Mouse (Mus musculus) intestine, embryonic 14.5 days (tissue): ENCODE results near the gene Glrp1. TPM values are rescaled to one million over a fixed set of nuclear protein-coding genes. Genes with fewer than 3 reads are reported as not detected.
A peak's percentile ranks its signal among the peaks of the same experiment; 100 is the strongest.

Experiments used
- ATAC-seq: fragments of 200-750 bp; cut with Nextera tagmentation; replicated peaks from 2 replicates; pipeline ENCODE4 v1.8.0; 2017; ENCODE audit warnings: low read depth, moderate number of reproducible peaks, moderate TSS enrichment, moderate library complexity; ENCODE audit not compliant: low FRiP score, low TSS enrichment
- DNase-seq: peaks from one replicate; pipeline ENCODE4 v3.0.0-alpha.2; 2018; ENCODE audit warnings: low spot score
- H3K27ac ChIP-seq: fragments of 300-500 bp; sonication (generic); 2 replicates; pipeline ENCODE4 v1.5.1; 2014; ENCODE audit warnings: low read depth, mild to moderate bottlenecking, control low read depth
- H3K27me3 ChIP-seq: fragments of 300-500 bp; sonication (generic); replicated peaks from 2 replicates; pipeline ENCODE4 v1.6.1; 2014; ENCODE audit warnings: low read length, control low read depth; ENCODE audit not compliant: control insufficient read depth, insufficient read depth
- H3K36me3 ChIP-seq: fragments of 300-500 bp; sonication (generic); 2 replicates; pipeline ENCODE4 v1.6.1; 2014; ENCODE audit warnings: low read length, control low read depth; ENCODE audit not compliant: control insufficient read depth, insufficient read depth
- H3K4me1 ChIP-seq: fragments of 300-500 bp; sonication (generic); replicated peaks from 2 replicates; pipeline ENCODE4 v1.6.1; 2014; ENCODE audit warnings: low read length, control low read depth, mixed read lengths; ENCODE audit not compliant: control insufficient read depth, insufficient read depth
- H3K4me2 ChIP-seq: fragments of 300-500 bp; sonication (generic); 2 replicates; pipeline ENCODE4 v1.6.1; 2014; ENCODE audit warnings: low read length
- H3K4me3 ChIP-seq: fragments of 300-500 bp; sonication (generic); 2 replicates; pipeline ENCODE4 v1.5.1; 2014; ENCODE audit warnings: low read depth, low read length, control low read depth, mixed read lengths
- H3K9ac ChIP-seq: fragments of 300-500 bp; sonication (generic); 2 replicates; pipeline ENCODE4 v1.6.1; 2014; ENCODE audit warnings: mild to moderate bottlenecking, low read length
- H3K9me3 ChIP-seq: fragments of 300-500 bp; sonication (generic); 2 replicates; pipeline ENCODE4 v1.6.1; 2016; ENCODE audit warnings: low read length, control low read depth; ENCODE audit not compliant: control insufficient read depth
- WGBS: fragments of 180-500 bp; shearing (Covaris S2); extraction: QIAGEN DNeasy Blood & Tissue Kit; methylation state at CpG from one replicate; pipeline ENCODE4 v1.1.7; 2014; 5-methylcytosine and 5-hydroxymethylcytosine counted together
- polyA plus RNA-seq: library from polyadenylated mRNA; unstranded; fragments of >200 nt; fragmentation: Nextera tagmentation; extraction: Ambion mirVana; gene quantifications from 2 replicates; pipeline ENCODE4 v1.2.1, GENCODE M21; 2014

Glrp1 gene
- polyA plus RNA-seq, 1 experiment from 2014 or later: not detected

DNA sequence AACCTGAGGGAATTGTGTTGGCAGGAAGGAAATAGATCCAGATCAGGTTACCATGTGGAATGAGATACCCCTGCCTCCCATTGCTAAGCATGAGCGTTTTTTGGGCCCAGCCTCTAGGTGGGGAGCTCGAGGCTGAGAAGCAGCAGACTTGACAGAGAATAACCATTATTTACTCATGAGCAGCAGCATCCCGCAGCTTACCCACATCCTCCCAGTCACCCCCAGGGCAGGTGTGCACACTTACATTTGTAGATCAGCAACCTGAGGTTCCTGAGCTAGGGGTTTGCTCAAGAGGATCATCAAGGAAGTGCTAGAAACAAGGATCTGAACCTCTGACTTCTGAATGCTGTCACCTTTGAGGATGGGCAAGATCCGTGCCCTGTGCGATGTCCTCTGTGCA, 3.5 kb downstream of the Glrp1 start:
- WGBS: 78% methylated on average over 5 of the region's 5 CpGs
- no peak overlapping the region for H3K4me2 ChIP-seq
- H3K36me3 ChIP-seq: no peaks in the 10 kb centered on the region
- no peaks in the 10 kb centered on the region for H3K27me3 ChIP-seq
- no peak overlapping the region for H3K9ac ChIP-seq
- no peaks in the 10 kb centered on the region for H3K9me3 ChIP-seq
- peaks cover 8% of the 10 kb centered on the region for H3K4me1 ChIP-seq
- ATAC-seq: no peak
- no peak overlapping the region for H3K4me3 ChIP-seq
- no peak for DNase-seq
- no peak overlapping the region for H3K27ac ChIP-seq

DNA sequence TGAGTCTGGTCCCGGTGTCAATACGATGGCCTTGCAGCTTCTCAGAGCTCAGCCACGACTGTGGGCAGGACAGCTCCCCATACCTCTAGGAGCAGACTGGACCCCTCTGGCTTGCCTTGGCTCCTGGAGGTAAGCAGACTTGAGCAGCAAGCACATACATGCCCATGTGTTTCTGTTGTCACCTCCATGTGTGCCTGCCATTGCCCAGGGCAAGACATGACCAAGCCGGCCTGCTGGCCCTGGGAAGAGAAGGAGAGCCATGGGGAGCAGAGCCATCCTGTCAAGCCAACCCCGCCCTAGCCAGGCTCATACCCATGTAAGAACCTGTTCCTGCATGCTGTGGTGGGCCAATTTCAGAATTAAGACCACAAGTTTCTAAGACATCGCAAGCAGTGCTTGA, 4.2 kb downstream of the Glrp1 start:
- WGBS: 78% methylated on average over 6 of the region's 6 CpGs
- H3K27ac ChIP-seq: no peak overlapping the region
- H3K9me3 ChIP-seq: no peaks in the 10 kb centered on the region
- H3K4me1 ChIP-seq: peaks cover 8% of the 10 kb centered on the region
- H3K9ac ChIP-seq: no peak overlapping the region
- DNase-seq: no peak
- H3K4me3 ChIP-seq: no peak overlapping the region
- no peaks in the 10 kb centered on the region for H3K36me3 ChIP-seq
- no peaks in the 10 kb centered on the region for H3K27me3 ChIP-seq
- no peak overlapping the region for H3K4me2 ChIP-seq
- no peak for ATAC-seq

DNA sequence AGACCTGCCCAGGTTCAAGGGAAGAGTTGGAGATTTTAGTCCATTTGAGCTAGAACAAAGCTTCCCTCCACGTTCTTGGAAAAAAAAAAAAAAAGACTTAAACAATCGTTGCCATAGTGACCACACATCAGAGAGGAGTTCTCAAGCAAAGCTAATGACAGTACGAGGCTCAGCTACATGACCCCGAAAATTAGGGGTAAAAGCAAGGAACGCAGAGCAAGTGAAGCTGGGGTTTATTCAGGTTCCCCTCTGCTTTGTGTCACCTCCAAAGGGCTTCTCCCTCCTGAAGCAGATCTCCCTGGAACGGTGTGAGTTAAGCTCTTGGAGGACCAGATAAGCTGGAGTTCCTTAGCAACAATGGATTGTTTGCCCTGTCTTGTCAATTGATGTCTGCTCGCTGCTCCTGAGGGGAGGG, 5.3 kb downstream of the Glrp1 start:
- H3K4me2 ChIP-seq: no peak overlapping the region
- DNase-seq: peak; percentile 51
- WGBS: 13% methylated on average over 7 of the region's 7 CpGs

DNA sequence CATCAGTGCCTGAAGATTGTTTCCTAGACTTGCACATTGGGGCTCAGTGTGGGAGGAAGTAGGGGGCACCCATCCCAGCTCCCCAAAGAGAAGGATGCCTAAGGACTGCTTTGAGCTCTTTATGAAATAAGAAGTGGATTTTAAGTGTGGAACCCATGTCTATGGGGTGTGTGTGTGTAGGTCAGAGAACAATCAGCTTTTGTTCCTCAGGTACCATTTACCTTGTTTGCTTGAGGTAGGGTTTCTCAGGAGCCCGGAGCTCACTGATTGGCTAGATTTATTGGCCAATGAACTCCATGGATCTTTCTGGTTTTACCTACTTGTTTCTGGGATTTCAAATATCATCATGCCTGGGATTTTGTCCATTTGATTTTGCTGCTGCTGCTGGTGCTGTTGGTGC, 7.0 kb downstream of the Glrp1 start:
- no peaks in the 10 kb centered on the region for H3K36me3 ChIP-seq
- no peaks in the 10 kb centered on the region for H3K9me3 ChIP-seq
- ATAC-seq: no peak
- no peak for DNase-seq
- H3K27me3 ChIP-seq: no peaks in the 10 kb centered on the region
- H3K4me3 ChIP-seq: no peak overlapping the region
- no peak overlapping the region for H3K4me2 ChIP-seq
- 67% methylated on average over 1 of the region's 1 CpGs for WGBS
- no peak overlapping the region for H3K27ac ChIP-seq
- H3K9ac ChIP-seq: no peak overlapping the region
- peaks cover 5% of the 10 kb centered on the region for H3K4me1 ChIP-seq

More for the DNA sequence above, 5.3 kb downstream of the Glrp1 start:
- Histone ChIP-seq H3K9me3 (no peaks in the 10 kb centered on the region), H3K27me3 (no peaks in the 10 kb centered on the region), H3K9ac (no peak overlapping the region), H3K27ac (no peak overlapping the region), H3K36me3 (no peaks in the 10 kb centered on the region), H3K4me1 (peaks cover 8% of the 10 kb centered on the region), H3K4me3 (no peak overlapping the region)
- no peak for ATAC-seq

DNA sequence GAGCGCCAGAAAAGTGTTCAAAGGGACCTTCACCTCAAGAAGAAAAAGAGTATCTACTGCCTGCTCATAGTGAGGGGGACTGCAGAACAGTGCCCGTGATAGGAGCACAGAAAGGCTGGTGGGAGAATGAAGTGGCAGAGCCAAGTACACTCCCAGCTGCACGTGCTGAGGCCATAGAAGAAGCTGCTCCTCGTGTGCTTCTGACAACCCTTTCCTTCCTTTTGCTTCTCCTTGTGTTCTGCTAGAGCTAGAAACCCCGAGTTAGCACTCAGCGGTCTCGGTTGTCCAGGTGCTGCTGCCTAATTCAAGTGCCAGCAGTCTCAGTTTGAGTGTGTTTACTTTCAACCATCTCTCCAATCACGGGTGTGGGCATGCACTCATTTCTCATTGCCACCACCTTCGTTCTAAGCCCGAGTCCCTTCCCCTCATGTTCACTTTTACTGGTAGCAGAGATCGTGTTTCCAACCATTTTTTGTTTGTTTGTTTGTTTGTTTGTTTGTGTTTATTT, 10.6 kb downstream of the Glrp1 start:
- H3K9me3 ChIP-seq: no peaks in the 10 kb centered on the region
- no peak overlapping the region for H3K4me2 ChIP-seq
- no peaks in the 10 kb centered on the region for H3K27me3 ChIP-seq
- no peak overlapping the region for H3K4me3 ChIP-seq
- no peak for ATAC-seq
- no peaks in the 10 kb centered on the region for H3K4me1 ChIP-seq
- H3K27ac ChIP-seq: no peak overlapping the region
- no peak overlapping the region for H3K9ac ChIP-seq
- WGBS: 62% methylated on average over 11 of the region's 11 CpGs
- no peaks in the 10 kb centered on the region for H3K36me3 ChIP-seq
- no peak for DNase-seq

DNA sequence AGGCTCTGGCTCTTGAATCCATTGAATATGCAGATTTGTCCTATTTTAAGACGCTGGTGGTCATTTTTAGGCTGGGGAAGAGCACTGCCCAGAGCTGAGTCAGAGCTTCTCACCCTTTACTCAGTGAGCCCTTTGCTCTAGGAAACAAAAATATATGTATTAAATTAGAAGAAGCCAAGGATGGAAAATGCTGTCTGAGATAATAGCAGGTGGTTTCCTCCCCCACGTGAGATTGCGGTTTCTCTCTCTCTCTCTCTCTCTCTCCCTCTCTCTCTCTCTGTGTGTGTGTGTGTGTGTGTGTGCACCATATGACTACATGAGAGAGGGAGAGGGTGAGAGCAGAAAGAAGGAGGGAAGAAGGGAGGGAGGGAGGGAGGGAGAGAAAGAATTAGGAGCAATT, 12.5 kb downstream of the Glrp1 start:
- ATAC-seq: no peak
- H3K36me3 ChIP-seq: no peaks in the 10 kb centered on the region
- DNase-seq: no peak
- H3K27me3 ChIP-seq: no peaks in the 10 kb centered on the region
- H3K27ac ChIP-seq: no peak overlapping the region
- no peaks in the 10 kb centered on the region for H3K4me1 ChIP-seq
- H3K4me2 ChIP-seq: no peak overlapping the region
- WGBS: 82% methylated on average over 3 of the region's 3 CpGs
- no peaks in the 10 kb centered on the region for H3K9me3 ChIP-seq
- no peak overlapping the region for H3K9ac ChIP-seq
- no peak overlapping the region for H3K4me3 ChIP-seq

DNA sequence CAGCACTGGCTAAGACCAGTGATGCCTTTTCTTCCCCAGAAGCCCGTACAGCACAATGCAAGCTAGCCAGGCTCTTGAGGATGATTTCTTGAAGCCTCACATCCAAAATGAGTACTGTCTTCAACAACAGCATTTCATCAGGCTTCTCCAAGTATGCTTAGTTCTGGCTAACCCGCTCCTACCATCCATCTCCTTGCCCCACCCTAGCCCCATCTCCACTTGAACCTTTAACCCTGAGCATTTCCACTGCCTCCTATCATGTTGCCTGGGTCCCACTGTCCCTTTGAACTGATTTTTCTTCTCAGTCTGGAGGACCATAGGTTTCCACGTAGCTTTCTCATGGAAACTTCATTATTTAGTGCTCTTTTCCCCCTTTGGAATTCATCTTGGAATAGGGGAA, 17.5 kb downstream of the Glrp1 start:
- Histone ChIP-seq H3K9me3 (no peaks in the 10 kb centered on the region), H3K36me3 (no peaks in the 10 kb centered on the region), H3K9ac (no peak overlapping the region), H3K27me3 (no peaks in the 10 kb centered on the region), H3K4me2 (no peak overlapping the region), H3K27ac (no peak overlapping the region), H3K4me1 (no peaks in the 10 kb centered on the region), H3K4me3 (no peak overlapping the region)
- 78% methylated on average over 3 of the region's 3 CpGs for WGBS
- no peak for DNase-seq
- ATAC-seq: no peak

DNA sequence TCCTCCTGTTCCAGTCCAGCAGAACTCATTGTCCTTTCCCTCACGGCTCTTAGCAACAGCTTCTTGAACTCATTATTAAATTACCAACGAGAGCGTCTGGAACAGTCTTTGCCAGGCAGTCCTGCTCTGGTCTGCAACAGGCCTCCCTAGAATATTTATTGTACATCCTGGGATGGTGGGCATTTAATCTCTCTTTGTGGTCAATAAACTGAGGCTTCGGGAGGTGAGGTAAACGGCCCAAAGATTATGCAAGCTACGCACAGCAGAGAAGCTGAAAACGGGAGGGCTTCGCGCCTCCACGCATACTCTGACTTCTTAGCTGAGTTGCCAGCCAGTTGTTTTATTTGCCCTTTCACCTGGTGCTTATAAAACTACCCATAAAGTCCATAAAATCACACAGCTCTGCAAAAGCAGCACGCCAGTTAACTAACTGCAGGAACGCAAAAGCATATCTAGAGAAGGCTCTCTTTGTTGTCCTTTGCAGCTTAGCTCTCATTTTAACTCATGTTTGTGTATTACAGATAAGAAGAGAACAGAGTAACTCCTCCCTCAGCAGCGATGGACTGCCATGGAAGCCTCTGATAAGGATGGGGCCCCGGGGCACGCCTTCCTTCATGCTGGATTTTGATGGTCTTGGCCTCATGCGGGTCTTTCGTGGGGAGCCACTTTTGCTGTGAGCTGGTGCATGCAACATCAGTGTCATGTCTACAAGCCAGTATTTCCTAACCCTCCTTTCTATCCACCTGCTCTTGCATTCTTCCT, 18.1 kb downstream of the Glrp1 start:
- H3K9ac ChIP-seq: no peak overlapping the region
- no peaks in the 10 kb centered on the region for H3K27me3 ChIP-seq
- no peaks in the 10 kb centered on the region for H3K9me3 ChIP-seq
- H3K4me2 ChIP-seq: no peak overlapping the region
- no peaks in the 10 kb centered on the region for H3K36me3 ChIP-seq
- no peak overlapping the region for H3K4me3 ChIP-seq
- ATAC-seq: no peak
- 48% methylated on average over 17 of the region's 17 CpGs for WGBS
- no peak for DNase-seq
- H3K27ac ChIP-seq: no peak overlapping the region
- no peaks in the 10 kb centered on the region for H3K4me1 ChIP-seq

DNA sequence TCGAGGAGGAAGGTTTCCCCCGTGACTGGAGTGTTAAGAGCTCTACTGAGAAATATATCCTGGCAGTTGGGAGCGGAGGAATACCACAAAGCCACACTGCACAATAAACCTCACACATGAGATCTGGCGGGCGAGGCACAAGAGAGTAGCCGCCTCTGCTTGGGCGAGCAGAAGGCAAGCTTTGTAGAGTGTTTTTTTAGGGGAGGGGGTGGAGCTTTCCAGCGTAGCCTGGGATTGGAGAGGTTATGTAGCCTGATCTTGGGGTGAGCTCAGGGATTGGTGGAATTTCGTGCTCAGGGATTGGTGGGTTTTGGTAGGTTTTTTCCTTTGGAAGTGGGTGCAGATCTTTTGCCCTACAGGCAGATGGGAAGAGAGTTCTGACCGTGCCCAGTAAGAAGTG, 19.7 kb downstream of the Glrp1 start:
- Histone ChIP-seq H3K9me3 (no peaks in the 10 kb centered on the region), H3K9ac (no peak overlapping the region), H3K4me2 (no peak overlapping the region), H3K4me3 (no peak overlapping the region), H3K4me1 (no peaks in the 10 kb centered on the region), H3K27me3 (no peaks in the 10 kb centered on the region), H3K27ac (no peak overlapping the region), H3K36me3 (no peaks in the 10 kb centered on the region)
- ATAC-seq: no peak
- 91% methylated on average over 10 of the region's 10 CpGs for WGBS
- DNase-seq: no peak
